Mouse (Mus musculus): ENCODE measurements around the gene Cfap54.

- no peak for TF ChIP-seq CTCF (IDR thresholded peaks at IDR 0.05; ENCODE audit: insufficient read depth, low read depth, low read length)
- no peak for TF ChIP-seq POLR2A (IDR thresholded peaks at IDR 0.05; ENCODE audit: insufficient read depth, low read depth, low read length)
These were observed 28.1 kb downstream of the Cfap54 start for GRCm38 (mm10) chr10:93053315-93053714.
